ENCODE assay signal across 16 mouse cellular contexts in genomic region chr4:34239624-34240023, GRCm38 (mm10).
"Had no signal": no experiment of that assay in that cellular context is flagged by ENCODE, and none has a peak within 500 bp of the region (broad histone marks: within the 10 kb centered on the region; RNA-seq: fewer than 3 reads in every experiment).

No protein-coding gene starts in this region.

- H3K4me1 ChIP-seq: liver, embryonic 15.5 days had no signal

- H3K27me3 ChIP-seq: limb, embryonic 13.5 days; liver, embryonic 15.5 days; neural tube, embryonic 12.5 days had no signal

- ATAC-seq: intestine, postnatal 0 days; lung, postnatal 0 days; midbrain, embryonic 16.5 days had no signal

- H3K4me2 ChIP-seq: limb, embryonic 13.5 days; liver, embryonic 11.5 days; liver, embryonic 15.5 days; midbrain, embryonic 11.5 days; neural tube, embryonic 12.5 days had no signal

- DNase-seq: kidney, adult 9 months; kidney, postnatal 4 days; lung, adult 2 months; lung, postnatal 4 days; right cerebral cortex, postnatal 14 days had no signal

- H3K9me3 ChIP-seq: limb, embryonic 13.5 days; liver, embryonic 15.5 days; neural tube, embryonic 12.5 days had no signal

- H3K9ac ChIP-seq: limb, embryonic 13.5 days; liver, embryonic 15.5 days; neural tube, embryonic 12.5 days had no signal

- H3K27ac ChIP-seq: kidney, postnatal 0 days; layer of hippocampus, adult 2 months; limb, embryonic 13.5 days; liver, embryonic 15.5 days; neural tube, embryonic 12.5 days; stomach, postnatal 0 days had no signal

- H3K36me3 ChIP-seq: limb, embryonic 13.5 days; liver, embryonic 15.5 days; neural tube, embryonic 12.5 days had no signal

- H3K4me3 ChIP-seq: layer of hippocampus, adult 2 months; limb, embryonic 13.5 days; liver, embryonic 15.5 days; neural tube, embryonic 12.5 days had no signal
